ENCODE assay signal across 9 mouse cellular contexts in the genomic region with DNA sequence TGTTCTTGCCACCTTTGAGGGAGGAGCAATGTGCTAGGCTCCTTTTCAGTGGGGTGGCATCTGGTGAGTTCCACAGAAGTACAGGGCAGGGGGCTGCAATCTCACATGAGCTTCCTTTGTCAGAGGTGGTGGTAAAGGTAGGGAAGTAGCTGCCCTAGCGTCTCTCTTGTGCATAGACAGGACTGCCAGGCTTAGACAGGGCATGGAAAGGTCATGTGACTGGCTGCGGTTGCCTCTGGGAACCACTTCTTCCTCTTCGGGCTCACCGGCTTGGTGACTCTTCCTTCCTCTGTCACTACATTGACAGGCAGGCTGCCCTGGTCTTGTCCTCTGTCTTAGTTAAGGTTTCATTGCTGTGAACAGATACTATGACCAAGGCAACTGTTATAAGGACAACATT.
DNase-seq lines count a peak whose midpoint lies in the region; ATAC-seq and TF ChIP-seq lines count a peak whose summit lies in the region.
"Had no signal": no experiment of that assay in that cellular context is flagged by ENCODE, and none has a peak within 500 bp of the region (broad histone marks: within the 10 kb centered on the region; RNA-seq: fewer than 3 reads in every experiment).

No protein-coding gene starts in this region.

- H3K27ac ChIP-seq in midbrain, embryonic 15.5 days: no peak overlapping the region
- H3K27ac ChIP-seq in left cerebral cortex, adult 2 months: no peak overlapping the region

- no peak overlapping the region for H3K4me3 ChIP-seq in midbrain, embryonic 15.5 days
- H3K4me3 ChIP-seq in left cerebral cortex, adult 2 months: no peak overlapping the region

- H3K4me1 ChIP-seq in midbrain, embryonic 15.5 days: peaks cover 12% of the 10 kb centered on the region

- H3K9me3 ChIP-seq in midbrain, embryonic 15.5 days: no peaks in the 10 kb centered on the region

- no peak for TF ChIP-seq CTCF in left cerebral cortex, adult 2 months (IDR thresholded peaks at IDR 0.05)

- H3K9ac ChIP-seq in midbrain, embryonic 15.5 days: no peak overlapping the region

- 93% methylated on average over 4 of the region's 4 CpGs for WGBS in midbrain, embryonic 15.5 days

- DNase-seq in MEL-GATA-1-ER (ENCODE audit: extremely low read depth, low read depth) (peak; percentile 77), adipocyte (ENCODE audit: low spot score) (no peak)
- DNase-seq in induced T-regulatory cell, adult 2 months (ENCODE audit: low read depth): peak; percentile 83
- DNase-seq in splenic B cell, adult 2 months (ENCODE audit: low read depth, low spot score): peak; percentile 87
- DNase-seq in right cerebral cortex, postnatal 25 days: no peak
- no peak for DNase-seq in left cerebral cortex, adult 2 months (ENCODE audit: extremely low spot score in 1 of 2, low spot score in 2 of 2)

- H3K36me3 ChIP-seq in splenic B cell, adult 2 months (ENCODE audit: control insufficient read depth, insufficient read depth, low read length, poor library complexity, severe bottlenecking): no peaks in the 10 kb centered on the region
- H3K36me3 ChIP-seq in midbrain, embryonic 15.5 days (replicated peaks): peaks cover 25% of the 10 kb centered on the region

- no peak overlapping the region for H3K4me2 ChIP-seq in midbrain, embryonic 15.5 days

- intact Hi-C loops in left cerebral cortex, adult 2 months (cut with DNase I): no loop called here

- ATAC-seq in megakaryocyte, adult 5-6 weeks (ENCODE audit: poor library complexity, severe bottlenecking): peak; percentile 93
- ATAC-seq in midbrain, embryonic 15.5 days (replicated peaks): no peak
- ATAC-seq: Patski had no signal

- no peaks in the 10 kb centered on the region for H3K27me3 ChIP-seq in splenic B cell, adult 2 months (ENCODE audit: control insufficient read depth, insufficient read depth, low read length, poor library complexity, severe bottlenecking)
- H3K27me3 ChIP-seq in midbrain, embryonic 15.5 days (replicated peaks): no peaks in the 10 kb centered on the region
- H3K27me3 ChIP-seq: Patski had no signal

Comparison
In these comparisons a context has a peak if more than half of its experiments do, and no peak if none do; other contexts are left out.
1. DNase-seq: peak in MEL-GATA-1-ER (single experiment), induced T-regulatory cell, adult 2 months (single experiment) and splenic B cell, adult 2 months (single experiment); none in right cerebral cortex, postnatal 25 days (single experiment), adipocyte (single experiment) and left cerebral cortex, adult 2 months (0 of 2).